Mouse (Mus musculus): ENCODE measurements around the gene Fhad1.
A peak's percentile ranks its signal among the peaks of the same experiment; 100 is the strongest.

Fhad1 gene

GRCm38 (mm10) chr4:141860246-141860841 is 154.5 kb downstream of the Fhad1 start:
- DNase-seq, result no peak

- no peak for DNase-seq
Measured at GRCm38 (mm10) chr4:141859351-141859750, 155.5 kb downstream of the Fhad1 start.

- DNase-seq, result no peak
Measured at GRCm38 (mm10) chr4:141858501-141858900, 156.4 kb downstream of the Fhad1 start.

GRCm38 (mm10) chr4:141857422-141857930 is 157.4 kb downstream of the Fhad1 start:
- peak; percentile 81 for DNase-seq

- DNase-seq, result peak; percentile 64
Measured at GRCm38 (mm10) chr4:141853437-141853836, 161.4 kb downstream of the Fhad1 start.

GRCm38 (mm10) chr4:141845999-141846398 is 168.9 kb downstream of the Fhad1 start, which contains the start of gene Ctrc:
TSS of gene Ctrc (minus strand) at chr4:141846359.
- DNase-seq, result no peak

All from embryo, embryonic 11 days (tissue).